Mouse (Mus musculus) left cerebral cortex, adult 2 months (tissue): ENCODE data around the gene Dnase1l3. TPM values are rescaled to one million over a fixed set of nuclear protein-coding genes. Genes with fewer than 3 reads are reported as not detected.

Source experiments
- DNase-seq, 2 experiments: peaks; one replicate each; pipeline ENCODE4 v3.0.0; 2021 to 2022; ENCODE audit warnings: low spot score in 2 of 2, mixed read lengths in 1 of 2; ENCODE audit errors: extremely low spot score in 1 of 2
- H3K27ac ChIP-seq: fragments of 200-600 bp; 2 replicates; pipeline ENCODE4 v1.8.1; 2022
- H3K4me3 ChIP-seq: fragments of 200-600 bp; 2 replicates; pipeline ENCODE4 v1.8.1; 2022
- CTCF ChIP-seq: fragments of 200-600 bp; IDR thresholded peaks from 2 replicates; pipeline ENCODE4 v1.8.1; 2022; ENCODE audit warnings: antibody characterized with exemption, mild to moderate bottlenecking, moderate library complexity
- intact Hi-C: fragments of 180-260 bp; cut with DNase I; formaldehyde crosslinking; loops from one replicate; pipeline ENCODE4 v1.15.1; 2025
- total RNA-seq, 2 experiments: library from RNA; stranded (reverse); gene quantifications; 2 replicates each; pipeline ENCODE4 v1.2.3; 2021

The Dnase1l3 gene
- total RNA-seq, 2 experiments from 2014 or later: 0.07 TPM; not detected in 1

GRCm38 (mm10) chr14:7997255-7997696 is 2.9 kb upstream of the Dnase1l3 start:
- intact Hi-C loops: loop anchor here (1.0 to 2.0 kb wide), 2 partner anchors 48 to 180 kb away; partner anchors contain the start of gene Flnb
- 0 out of 2 replicates have a peak overlapping the region, but pooled peaks have one; percentile 22 for H3K4me3 ChIP-seq
- DNase-seq: peak; percentile 90 to 92
- peak; percentile 77 for TF ChIP-seq CTCF
- H3K27ac ChIP-seq: no peak overlapping the region

- no peak for TF ChIP-seq CTCF
- DNase-seq: no peak
Observed at GRCm38 (mm10) chr14:7992158-7992557, 2.2 kb downstream of the Dnase1l3 start.

GRCm38 (mm10) chr14:7991108-7991776 is 3.1 kb downstream of the Dnase1l3 start:
- Histone ChIP-seq H3K27ac (no peak overlapping the region), H3K4me3 (no peak overlapping the region)
- intact Hi-C loops: no loop called here
- no peak for TF ChIP-seq CTCF
- DNase-seq: no peak

More at GRCm38 (mm10) chr14:7992158-7992557, 2.2 kb downstream of the Dnase1l3 start:
- Histone ChIP-seq H3K27ac (no peak overlapping the region), H3K4me3 (no peak overlapping the region)
- intact Hi-C loops: no loop called here

GRCm38 (mm10) chr14:7989961-7990360 is 4.4 kb downstream of the Dnase1l3 start:
- no peak for DNase-seq
- H3K4me3 ChIP-seq: no peak overlapping the region
- intact Hi-C loops: no loop called here
- H3K27ac ChIP-seq: no peak overlapping the region
- no peak for TF ChIP-seq CTCF

GRCm38 (mm10) chr14:7989371-7989770 is 5.0 kb downstream of the Dnase1l3 start:
- intact Hi-C loops: no loop called here
- no peak overlapping the region for H3K4me3 ChIP-seq
- TF ChIP-seq CTCF: no peak
- no peak for DNase-seq
- H3K27ac ChIP-seq: no peak overlapping the region

- H3K4me3 ChIP-seq: no peak overlapping the region
- intact Hi-C loops: no loop called here
- no peak overlapping the region for H3K27ac ChIP-seq
- TF ChIP-seq CTCF: no peak
- DNase-seq: no peak
Observed at GRCm38 (mm10) chr14:7986913-7987312, 7.5 kb downstream of the Dnase1l3 start.

- Histone ChIP-seq H3K27ac (no peak overlapping the region), H3K4me3 (no peak overlapping the region)
- intact Hi-C loops: no loop called here
- DNase-seq: no peak
- TF ChIP-seq CTCF: no peak
Observed at GRCm38 (mm10) chr14:7981226-7981625, 13.1 kb downstream of the Dnase1l3 start.

- no peak for TF ChIP-seq CTCF
- H3K4me3 ChIP-seq: no peak overlapping the region
- DNase-seq: no peak
- H3K27ac ChIP-seq: no peak overlapping the region
- intact Hi-C loops: no loop called here
Observed at GRCm38 (mm10) chr14:7978183-7978582, 16.2 kb downstream of the Dnase1l3 start.

GRCm38 (mm10) chr14:7977471-7977870 is 16.9 kb downstream of the Dnase1l3 start:
- Histone ChIP-seq H3K4me3 (no peak overlapping the region), H3K27ac (no peak overlapping the region)
- no peak for DNase-seq
- TF ChIP-seq CTCF: no peak
- intact Hi-C loops: no loop called here

- DNase-seq: no peak
- intact Hi-C loops: no loop called here
- Histone ChIP-seq H3K4me3 (no peak overlapping the region), H3K27ac (no peak overlapping the region)
- TF ChIP-seq CTCF: no peak
Observed at GRCm38 (mm10) chr14:7975177-7975576, 19.2 kb downstream of the Dnase1l3 start.

GRCm38 (mm10) chr14:7974643-7975042 is 19.7 kb downstream of the Dnase1l3 start:
- intact Hi-C loops: no loop called here
- no peak overlapping the region for H3K4me3 ChIP-seq
- TF ChIP-seq CTCF: no peak
- no peak overlapping the region for H3K27ac ChIP-seq
- no peak for DNase-seq

GRCm38 (mm10) chr14:7971889-7972493 is 22.4 kb downstream of the Dnase1l3 start:
- intact Hi-C loops: no loop called here
- DNase-seq: no peak
- H3K27ac ChIP-seq: no peak overlapping the region
- H3K4me3 ChIP-seq: no peak overlapping the region
- TF ChIP-seq CTCF: no peak
